Mouse (Mus musculus): ENCODE data around the gene Olfr1214. TPM values are rescaled to one million over a fixed set of nuclear protein-coding genes. Genes with fewer than 3 reads are reported as not detected.

Olfr1214 gene
- polyA plus RNA-seq, 1 experiment from 2014 or later: not detected

Other genes starting within 250 kb of the Olfr1214 start
- gene Olfr1198, start 241.3 kb downstream of the Olfr1214 start, polyA plus RNA-seq (2014; fragmentation: Nextera tagmentation; extraction: Ambion mirVana): not detected in 2 replicates
- gene Olfr1199, start 232.2 kb downstream of the Olfr1214 start, polyA plus RNA-seq (2014; fragmentation: Nextera tagmentation; extraction: Ambion mirVana): not detected in 2 replicates
- gene Olfr1200, start 222.2 kb downstream of the Olfr1214 start, polyA plus RNA-seq (2014; fragmentation: Nextera tagmentation; extraction: Ambion mirVana): not detected in 2 replicates
- not detected in 2 replicates for gene Olfr1201, start 199.6 kb downstream of the Olfr1214 start, polyA plus RNA-seq (2014; fragmentation: Nextera tagmentation; extraction: Ambion mirVana)
- gene Olfr1202, start 178.2 kb downstream of the Olfr1214 start, polyA plus RNA-seq (2014; fragmentation: Nextera tagmentation; extraction: Ambion mirVana): not detected in 2 replicates
- gene Olfr1205, start 162.9 kb downstream of the Olfr1214 start, polyA plus RNA-seq (2014; fragmentation: Nextera tagmentation; extraction: Ambion mirVana): not detected in 2 replicates
- not detected in 2 replicates for gene Olfr1204, start 143.4 kb downstream of the Olfr1214 start, polyA plus RNA-seq (2014; fragmentation: Nextera tagmentation; extraction: Ambion mirVana)
- not detected in 2 replicates for gene Olfr1206, start 129.4 kb downstream of the Olfr1214 start, polyA plus RNA-seq (2014; fragmentation: Nextera tagmentation; extraction: Ambion mirVana)
- gene Olfr1208, start 90.3 kb downstream of the Olfr1214 start, polyA plus RNA-seq (2014; fragmentation: Nextera tagmentation; extraction: Ambion mirVana): not detected in 2 replicates
- gene Olfr1209, start 77.5 kb downstream of the Olfr1214 start, polyA plus RNA-seq (2014; fragmentation: Nextera tagmentation; extraction: Ambion mirVana): not detected in 2 replicates
- gene Olfr1211, start 54.5 kb downstream of the Olfr1214 start, polyA plus RNA-seq (2014; fragmentation: Nextera tagmentation; extraction: Ambion mirVana): not detected in 2 replicates
- not detected in 2 replicates for gene Olfr1212, start 38.7 kb downstream of the Olfr1214 start, polyA plus RNA-seq (2014; fragmentation: Nextera tagmentation; extraction: Ambion mirVana)
- not detected in 2 replicates for gene Gm13762, start 12.4 kb downstream of the Olfr1214 start, polyA plus RNA-seq (2014; fragmentation: Nextera tagmentation; extraction: Ambion mirVana)
- gene Olfr1215, start 14.3 kb upstream of the Olfr1214 start, polyA plus RNA-seq (2014; fragmentation: Nextera tagmentation; extraction: Ambion mirVana): not detected in 2 replicates
- not detected in 2 replicates for gene Olfr1216, start 25.7 kb upstream of the Olfr1214 start, polyA plus RNA-seq (2014; fragmentation: Nextera tagmentation; extraction: Ambion mirVana)
- gene Olfr1217, start 39.4 kb upstream of the Olfr1214 start, polyA plus RNA-seq (2014; fragmentation: Nextera tagmentation; extraction: Ambion mirVana): not detected in 2 replicates
- gene Olfr1218, start 68.5 kb upstream of the Olfr1214 start, polyA plus RNA-seq (2014; fragmentation: Nextera tagmentation; extraction: Ambion mirVana): not detected in 2 replicates
- gene Olfr1219, start 90.9 kb upstream of the Olfr1214 start, polyA plus RNA-seq (2014; fragmentation: Nextera tagmentation; extraction: Ambion mirVana): not detected in 2 replicates
- not detected in 2 replicates for gene Olfr1220, start 114.2 kb upstream of the Olfr1214 start, polyA plus RNA-seq (2014; fragmentation: Nextera tagmentation; extraction: Ambion mirVana)
- gene Olfr1221, start 124.6 kb upstream of the Olfr1214 start, polyA plus RNA-seq (2014; fragmentation: Nextera tagmentation; extraction: Ambion mirVana): not detected in 2 replicates
- not detected in 2 replicates for gene Olfr1222, start 140.4 kb upstream of the Olfr1214 start, polyA plus RNA-seq (2014; fragmentation: Nextera tagmentation; extraction: Ambion mirVana)
- gene Olfr1223, start 158.9 kb upstream of the Olfr1214 start, polyA plus RNA-seq (2014; fragmentation: Nextera tagmentation; extraction: Ambion mirVana): not detected in 2 replicates
- gene Olfr1224-ps1, start 171.4 kb upstream of the Olfr1214 start, polyA plus RNA-seq (2014; fragmentation: Nextera tagmentation; extraction: Ambion mirVana): not detected in 2 replicates
- gene Olfr1225, start 182.0 kb upstream of the Olfr1214 start, polyA plus RNA-seq (2014; fragmentation: Nextera tagmentation; extraction: Ambion mirVana): not detected in 2 replicates
- not detected in 2 replicates for gene Olfr1226, start 207.4 kb upstream of the Olfr1214 start, polyA plus RNA-seq (2014; fragmentation: Nextera tagmentation; extraction: Ambion mirVana)